Mouse (Mus musculus) liver, embryonic 11.5 days (tissue): ENCODE measurements around the gene Col4a1. TPM values are rescaled to one million over a fixed set of nuclear protein-coding genes. Genes with fewer than 3 reads are reported as not detected.

ENCODE experiments used
- ATAC-seq: fragments of 200-750 bp; cut with Nextera tagmentation; replicated peaks from 2 replicates; pipeline ENCODE4 v1.8.0; 2017; ENCODE audit warnings: moderate number of reproducible peaks, mild to moderate bottlenecking, moderate TSS enrichment, moderate library complexity; ENCODE audit not compliant: low FRiP score
- DNase-seq: peaks from one replicate; pipeline ENCODE4 v3.0.0-alpha.2; 2017; ENCODE audit warnings: low spot score
- H3K27ac ChIP-seq: fragments of 300-500 bp; sonication (generic); 2 replicates; pipeline ENCODE4 v1.5.1; 2014; ENCODE audit warnings: mild to moderate bottlenecking, low read depth, low read length, control low read depth
- H3K27me3 ChIP-seq: fragments of 300-500 bp; sonication (generic); replicated peaks from 2 replicates; pipeline ENCODE4 v1.6.1; 2014; ENCODE audit warnings: low read length, mixed read lengths; ENCODE audit not compliant: control insufficient read depth, insufficient read depth
- H3K36me3 ChIP-seq: fragments of 300-500 bp; sonication (generic); 2 replicates; pipeline ENCODE4 v1.6.1; 2014; ENCODE audit warnings: mild to moderate bottlenecking, low read length, moderate library complexity, mixed read lengths; ENCODE audit not compliant: control insufficient read depth, insufficient read depth
- H3K4me1 ChIP-seq: fragments of 300-500 bp; sonication (generic); replicated peaks from 2 replicates; pipeline ENCODE4 v1.6.1; 2014; ENCODE audit warnings: low read length, mixed read lengths; ENCODE audit not compliant: control insufficient read depth, insufficient read depth
- H3K4me2 ChIP-seq: fragments of 300-500 bp; sonication (generic); 2 replicates; pipeline ENCODE4 v1.6.1; 2014; ENCODE audit warnings: mild to moderate bottlenecking, control low read depth, moderate library complexity
- H3K4me3 ChIP-seq: fragments of 300-500 bp; sonication (generic); 2 replicates; pipeline ENCODE4 v1.5.1; 2014; ENCODE audit warnings: low read depth, low read length, control low read depth
- H3K9ac ChIP-seq: fragments of 300-500 bp; sonication (generic); 2 replicates; pipeline ENCODE4 v1.6.1; 2014; ENCODE audit warnings: low read depth, low read length, control low read depth
- H3K9me3 ChIP-seq: fragments of 300-500 bp; sonication (generic); 2 replicates; pipeline ENCODE4 v1.6.1; 2016; ENCODE audit warnings: low read length, inconsistent platforms, mixed read lengths; ENCODE audit not compliant: control insufficient read depth
- WGBS: fragments of 180-500 bp; shearing (Covaris S2); extraction: QIAGEN DNeasy Blood & Tissue Kit; methylation state at CpG from one replicate; pipeline ENCODE4 v1.1.7; 2014; 5-methylcytosine and 5-hydroxymethylcytosine counted together
- polyA plus RNA-seq: library from polyadenylated mRNA; unstranded; fragments of >200 nt; fragmentation: Nextera tagmentation; extraction: Ambion mirVana; gene quantifications from 2 replicates; pipeline ENCODE4 v1.2.1, GENCODE M21; 2014

Col4a1 gene
- polyA plus RNA-seq, 1 experiment from 2014 or later, result 40.8 TPM

- no peaks in the 10 kb centered on the region for H3K36me3 ChIP-seq
- no peak overlapping the region for H3K4me3 ChIP-seq
- H3K4me2 ChIP-seq, result no peak overlapping the region
- H3K27me3 ChIP-seq, result no peaks in the 10 kb centered on the region
- H3K4me1 ChIP-seq, result 0 out of 2 replicates have a peak, but pooled peaks cover 2% of the 10 kb centered on the region
- no peak overlapping the region for H3K27ac ChIP-seq
- ATAC-seq, result no peak
- H3K9me3 ChIP-seq, result no peaks in the 10 kb centered on the region
- no peak overlapping the region for H3K9ac ChIP-seq
- 79% methylated on average over 10 of the region's 10 CpGs for WGBS
- DNase-seq, result no peak
Observed at GRCm38 (mm10) chr8:11253041-11253440, 59.6 kb downstream of the Col4a1 start.

- DNase-seq (no peak), ATAC-seq (no peak)
- H3K9ac ChIP-seq, result no peak overlapping the region
- no peaks in the 10 kb centered on the region for H3K9me3 ChIP-seq
- H3K4me2 ChIP-seq, result no peak overlapping the region
- H3K27me3 ChIP-seq, result no peaks in the 10 kb centered on the region
- H3K36me3 ChIP-seq, result no peaks in the 10 kb centered on the region
- 68% methylated on average over 7 of the region's 7 CpGs for WGBS
- no peak overlapping the region for H3K27ac ChIP-seq
- H3K4me1 ChIP-seq, result 0 out of 2 replicates have a peak, but pooled peaks cover 2% of the 10 kb centered on the region
- no peak overlapping the region for H3K4me3 ChIP-seq
Observed at GRCm38 (mm10) chr8:11252235-11252774, 60.3 kb downstream of the Col4a1 start.

GRCm38 (mm10) chr8:11250149-11250548 is 62.5 kb downstream of the Col4a1 start:
- Histone ChIP-seq H3K27me3 (no peaks in the 10 kb centered on the region), H3K9me3 (no peaks in the 10 kb centered on the region), H3K4me3 (no peak overlapping the region), H3K36me3 (no peaks in the 10 kb centered on the region), H3K4me2 (no peak overlapping the region), H3K4me1 (0 out of 2 replicates have a peak, but pooled peaks cover 2% of the 10 kb centered on the region), H3K27ac (no peak overlapping the region), H3K9ac (no peak overlapping the region)
- 65% methylated on average over 8 of the region's 8 CpGs for WGBS
- no peak for DNase-seq
- ATAC-seq, result no peak

GRCm38 (mm10) chr8:11249541-11250058 is 63.0 kb downstream of the Col4a1 start:
- 60% methylated on average over 7 of the region's 7 CpGs for WGBS
- H3K4me1 ChIP-seq, result 0 out of 2 replicates have a peak, but pooled peaks cover 2% of the 10 kb centered on the region
- no peak for DNase-seq

GRCm38 (mm10) chr8:11248712-11249111 is 63.9 kb downstream of the Col4a1 start:
- no peaks in the 10 kb centered on the region for H3K27me3 ChIP-seq
- no peak overlapping the region for H3K9ac ChIP-seq
- H3K36me3 ChIP-seq, result no peaks in the 10 kb centered on the region
- no peaks in the 10 kb centered on the region for H3K9me3 ChIP-seq
- DNase-seq (no peak), ATAC-seq (no peak)
- WGBS, result 42% methylated on average over 7 of the region's 7 CpGs
- H3K27ac ChIP-seq, result no peak overlapping the region
- no peak overlapping the region for H3K4me2 ChIP-seq
- no peak overlapping the region for H3K4me3 ChIP-seq
- 0 out of 2 replicates have a peak, but pooled peaks cover 2% of the 10 kb centered on the region for H3K4me1 ChIP-seq

More at GRCm38 (mm10) chr8:11249541-11250058, 63.0 kb downstream of the Col4a1 start:
- no peak overlapping the region for H3K9ac ChIP-seq
- H3K36me3 ChIP-seq, result no peaks in the 10 kb centered on the region
- no peak for ATAC-seq
- no peaks in the 10 kb centered on the region for H3K27me3 ChIP-seq
- no peaks in the 10 kb centered on the region for H3K9me3 ChIP-seq
- no peak overlapping the region for H3K27ac ChIP-seq
- H3K4me3 ChIP-seq, result no peak overlapping the region
- H3K4me2 ChIP-seq, result no peak overlapping the region

GRCm38 (mm10) chr8:11241488-11241887 is 71.1 kb downstream of the Col4a1 start:
- no peaks in the 10 kb centered on the region for H3K4me1 ChIP-seq
- DNase-seq (no peak), ATAC-seq (no peak)
- no peak overlapping the region for H3K27ac ChIP-seq
- H3K36me3 ChIP-seq, result peaks cover 2% of the 10 kb centered on the region; the same call in 1 of the 2 replicates
- 82% methylated on average over 2 of the region's 2 CpGs for WGBS
- H3K9ac ChIP-seq, result no peak overlapping the region
- H3K4me2 ChIP-seq, result no peak overlapping the region
- no peaks in the 10 kb centered on the region for H3K9me3 ChIP-seq
- no peak overlapping the region for H3K4me3 ChIP-seq
- no peaks in the 10 kb centered on the region for H3K27me3 ChIP-seq

- DNase-seq (no peak), ATAC-seq (no peak)
- Histone ChIP-seq H3K27me3 (no peaks in the 10 kb centered on the region), H3K4me1 (peaks cover 4% of the 10 kb centered on the region), H3K27ac (no peak overlapping the region), H3K4me2 (no peak overlapping the region), H3K36me3 (peaks cover 3% of the 10 kb centered on the region; the same call in 1 of the 2 replicates), H3K9ac (no peak overlapping the region), H3K9me3 (no peaks in the 10 kb centered on the region), H3K4me3 (no peak overlapping the region)
- 81% methylated on average over 6 of the region's 6 CpGs for WGBS
Observed at GRCm38 (mm10) chr8:11234879-11235210, 77.8 kb downstream of the Col4a1 start.

GRCm38 (mm10) chr8:11234151-11234878 is 78.3 kb downstream of the Col4a1 start:
- 38% methylated on average over 10 of the region's 10 CpGs for WGBS
- H3K4me2 ChIP-seq, result no peak overlapping the region
- no peaks in the 10 kb centered on the region for H3K27me3 ChIP-seq
- no peak overlapping the region for H3K9ac ChIP-seq
- H3K4me1 ChIP-seq, result peaks cover 4% of the 10 kb centered on the region
- no peaks in the 10 kb centered on the region for H3K9me3 ChIP-seq
- DNase-seq, result no peak
- no peak overlapping the region for H3K4me3 ChIP-seq
- no peak overlapping the region for H3K27ac ChIP-seq
- no peak for ATAC-seq
- H3K36me3 ChIP-seq, result peaks cover 3% of the 10 kb centered on the region; the same call in 1 of the 2 replicates
